In genomic region chr13:91171766-91172491, GRCm38 (mm10) we compare ENCODE assay signal across 11 mouse cellular contexts. TPM values are rescaled to one million over a fixed set of nuclear protein-coding genes. Genes with fewer than 3 reads are reported as not detected.
DNase-seq lines count a peak whose midpoint lies in the region; ATAC-seq and TF ChIP-seq lines count a peak whose summit lies in the region.
"Had no signal": no experiment of that assay in that cellular context is flagged by ENCODE, and none has a peak within 500 bp of the region (broad histone marks: within the 10 kb centered on the region; RNA-seq: fewer than 3 reads in every experiment).

No protein-coding gene starts in this region.

- TF ChIP-seq CTCF in midbrain, postnatal 0 days (IDR thresholded peaks at IDR 0.05): no peak
- no peak for TF ChIP-seq CTCF in liver, postnatal 0 days (IDR thresholded peaks at IDR 0.05; ENCODE audit: low read depth)

- peaks cover 6% of the 10 kb centered on the region for H3K4me1 ChIP-seq in forebrain, embryonic 16.5 days (replicated peaks; ENCODE audit: control insufficient read depth, insufficient read depth, low read length)
- H3K4me1 ChIP-seq in midbrain, postnatal 0 days (ENCODE audit: insufficient read depth, low read length): no peaks in the 10 kb centered on the region
- H3K4me1 ChIP-seq in liver, postnatal 0 days (ENCODE audit: insufficient read depth): 0 out of 2 replicates have a peak, but pooled peaks cover 3% of the 10 kb centered on the region

- no peak overlapping the region for H3K4me3 ChIP-seq in forebrain, embryonic 16.5 days (replicated peaks; ENCODE audit: low read length)
- no peak overlapping the region for H3K4me3 ChIP-seq in midbrain, postnatal 0 days (ENCODE audit: low read depth, low read length)
- no peak overlapping the region for H3K4me3 ChIP-seq in liver, postnatal 0 days (ENCODE audit: low read depth, low read length)
- H3K4me3 ChIP-seq: embryonic facial prominence, embryonic 13.5 days; layer of hippocampus, adult 2 months had no signal

- TF ChIP-seq EP300 in liver, postnatal 0 days (IDR thresholded peaks at IDR 0.05; ENCODE audit: low read depth): no peak

- H3K27ac ChIP-seq in forebrain, embryonic 16.5 days (ENCODE audit: low read length): no peak overlapping the region
- no peak overlapping the region for H3K27ac ChIP-seq in midbrain, postnatal 0 days (ENCODE audit: low read depth, low read length)
- H3K27ac ChIP-seq in liver, postnatal 0 days (ENCODE audit: low read depth): no peak overlapping the region
- H3K27ac ChIP-seq: embryonic facial prominence, embryonic 13.5 days; layer of hippocampus, adult 2 months had no signal

- no peaks in the 10 kb centered on the region for H3K9me3 ChIP-seq in forebrain, embryonic 16.5 days (ENCODE audit: control insufficient read depth, low read length)
- no peaks in the 10 kb centered on the region for H3K9me3 ChIP-seq in midbrain, postnatal 0 days (ENCODE audit: low read length)
- H3K9me3 ChIP-seq in liver, postnatal 0 days (ENCODE audit: low read length): no peaks in the 10 kb centered on the region
- H3K9me3 ChIP-seq: embryonic facial prominence, embryonic 13.5 days had no signal

- ATAC-seq in forebrain, embryonic 16.5 days: peak; percentile 87
- ATAC-seq in midbrain, postnatal 0 days (ENCODE audit: low FRiP score): 0 out of 2 replicates have a peak, but pooled peaks have one; percentile 38
- no peak for ATAC-seq in liver, postnatal 0 days

- no peaks in the 10 kb centered on the region for H3K27me3 ChIP-seq in forebrain, embryonic 16.5 days (replicated peaks; ENCODE audit: control insufficient read depth, insufficient read depth, low read length)
- no peaks in the 10 kb centered on the region for H3K27me3 ChIP-seq in midbrain, postnatal 0 days (ENCODE audit: insufficient read depth, low read length)
- H3K27me3 ChIP-seq in liver, postnatal 0 days (ENCODE audit: insufficient read depth, low read length): no peaks in the 10 kb centered on the region
- H3K27me3 ChIP-seq: embryonic facial prominence, embryonic 13.5 days had no signal

- peak; percentile 29 to 44 for DNase-seq in heart, postnatal 14 days
- DNase-seq in heart, postnatal 25 days (ENCODE audit: low spot score): no peak
- DNase-seq in cerebellum, adult 9-10 months: peak; percentile 55
- peak; percentile 70 for DNase-seq in midbrain, postnatal 0 days (ENCODE audit: low spot score)
- no peak for DNase-seq in embryo, embryonic 10.5 days (ENCODE audit: low spot score)
- DNase-seq in liver, postnatal 0 days: no peak
- DNase-seq: gastrocnemius, postnatal 36 days; lung, postnatal 10 days had no signal

- no peak overlapping the region for H3K9ac ChIP-seq in forebrain, embryonic 16.5 days (replicated peaks; ENCODE audit: low read depth, low read length)
- no peak overlapping the region for H3K9ac ChIP-seq in midbrain, postnatal 0 days (replicated peaks; ENCODE audit: low read length, poor library complexity, severe bottlenecking)
- H3K9ac ChIP-seq in liver, postnatal 0 days (replicated peaks): no peak overlapping the region
- H3K9ac ChIP-seq: embryonic facial prominence, embryonic 13.5 days had no signal

- H3K4me2 ChIP-seq in forebrain, embryonic 16.5 days (ENCODE audit: low read length): peak overlapping the region; percentile 23; the same call in 1 of the 2 replicates
- no peak overlapping the region for H3K4me2 ChIP-seq in midbrain, postnatal 0 days (ENCODE audit: low read depth, low read length, poor library complexity, severe bottlenecking)
- no peak overlapping the region for H3K4me2 ChIP-seq in liver, postnatal 0 days (ENCODE audit: low read depth, low read length)
- H3K4me2 ChIP-seq: embryonic facial prominence, embryonic 13.5 days had no signal

- no peaks in the 10 kb centered on the region for H3K36me3 ChIP-seq in forebrain, embryonic 16.5 days (ENCODE audit: control insufficient read depth, insufficient read depth)
- H3K36me3 ChIP-seq in midbrain, postnatal 0 days (ENCODE audit: insufficient read depth, low read length): no peaks in the 10 kb centered on the region
- no peaks in the 10 kb centered on the region for H3K36me3 ChIP-seq in liver, postnatal 0 days (replicated peaks; ENCODE audit: insufficient read depth, low read length)
- H3K36me3 ChIP-seq: embryonic facial prominence, embryonic 13.5 days had no signal

- WGBS in forebrain, embryonic 16.5 days: 69% methylated on average over 15 of the region's 15 CpGs
- 72% methylated on average over 15 of the region's 15 CpGs for WGBS in midbrain, postnatal 0 days
- 81% methylated on average over 15 of the region's 15 CpGs for WGBS in liver, postnatal 0 days (ENCODE audit: insufficient replicate concordance)

- intact Hi-C loops in heart, postnatal 14 days (cut with DNase I): no loop called here
- intact Hi-C loops in heart, postnatal 25 days (cut with DNase I): no loop called here

RNA-seq across cellular contexts. Expression of gene Atg10, which starts 51.8 kb away (rescaled TPM):
- total RNA-seq in heart, postnatal 14 days (2021): 10 to 100 TPM; 23.4 to 26.2 TPM
- total RNA-seq in heart, postnatal 25 days (2021): 10 to 100 TPM; 24.1 to 25.1 TPM
- 14.0 and 15.0 TPM in 2 replicates for polyA plus RNA-seq in forebrain, embryonic 16.5 days (2015; fragmentation: Nextera tagmentation; extraction: Ambion mirVana)
- total RNA-seq in midbrain, postnatal 0 days (2014; rRNA removed): 3.2 and 3.8 TPM in 2 replicates
- polyA plus RNA-seq in midbrain, postnatal 0 days (2015; fragmentation: Nextera tagmentation; extraction: Ambion mirVana): 12.3 and 13.2 TPM in 2 replicates
- polyA plus RNA-seq in liver, postnatal 0 days (2015; fragmentation: Nextera tagmentation; extraction: Ambion mirVana): 4.8 and 5.5 TPM in 2 replicates

Comparison
In these comparisons a context has a peak if more than half of its experiments do, and no peak if none do; other contexts are left out.
1. DNase-seq: peak in heart, postnatal 14 days (2 of 2), cerebellum, adult 9-10 months (single experiment) and midbrain, postnatal 0 days (single experiment); none in heart, postnatal 25 days (single experiment), embryo, embryonic 10.5 days (single experiment) and liver, postnatal 0 days (single experiment).